Mouse (Mus musculus): ENCODE data around the gene Cpa1. TPM values are rescaled to one million over a fixed set of nuclear protein-coding genes. Genes with fewer than 3 reads are reported as not detected.

Cpa1 gene
- polyA plus RNA-seq, 1 experiment, result not detected

- no peak overlapping the region for H3K27ac ChIP-seq (ENCODE audit: insufficient read depth, low read depth, low read length)
- no peak overlapping the region for H3K4me3 ChIP-seq (ENCODE audit: insufficient read depth, low read depth, low read length)
- WGBS, result 69% methylated on average over 4 of the region's 4 CpGs
- H3K4me1 ChIP-seq (ENCODE audit: control insufficient read depth, insufficient read depth, low read length), result no peaks in the 10 kb centered on the region
- TF ChIP-seq POLR2A (IDR thresholded peaks at IDR 0.05; ENCODE audit: insufficient read depth, low read depth, low read length), result no peak
- no peak for TF ChIP-seq CTCF (IDR thresholded peaks at IDR 0.05; ENCODE audit: insufficient read depth, low read depth, low read length)
Measured at GRCm38 (mm10) chr6:30636186-30636842, 2.7 kb upstream of the Cpa1 start.

- 89% methylated on average over 12 of the region's 12 CpGs for WGBS
- no peaks in the 10 kb centered on the region for H3K4me1 ChIP-seq (ENCODE audit: control insufficient read depth, insufficient read depth, low read length)
- no peak overlapping the region for H3K27ac ChIP-seq (ENCODE audit: insufficient read depth, low read depth, low read length)
- no peak overlapping the region for H3K4me3 ChIP-seq (ENCODE audit: insufficient read depth, low read depth, low read length)
- TF ChIP-seq POLR2A (IDR thresholded peaks at IDR 0.05; ENCODE audit: insufficient read depth, low read depth, low read length) (no peak), CTCF (IDR thresholded peaks at IDR 0.05; ENCODE audit: insufficient read depth, low read depth, low read length) (no peak)
Measured at GRCm38 (mm10) chr6:30643694-30644460, 4.9 kb downstream of the Cpa1 start.

- WGBS, result 79% methylated on average over 3 of the region's 3 CpGs
- Histone ChIP-seq H3K4me1 (ENCODE audit: control insufficient read depth, insufficient read depth, low read length) (no peaks in the 10 kb centered on the region), H3K4me3 (ENCODE audit: insufficient read depth, low read depth, low read length) (no peak overlapping the region), H3K27ac (ENCODE audit: insufficient read depth, low read depth, low read length) (no peak overlapping the region)
- TF ChIP-seq POLR2A (IDR thresholded peaks at IDR 0.05; ENCODE audit: insufficient read depth, low read depth, low read length), result no peak
- TF ChIP-seq CTCF (IDR thresholded peaks at IDR 0.05; ENCODE audit: insufficient read depth, low read depth, low read length), result no peak
Measured at GRCm38 (mm10) chr6:30644462-30644861, 5.4 kb downstream of the Cpa1 start.

GRCm38 (mm10) chr6:30645379-30645778, 6.4 kb downstream of the Cpa1 start:
- Histone ChIP-seq H3K27ac (ENCODE audit: insufficient read depth, low read depth, low read length) (no peak overlapping the region), H3K4me1 (ENCODE audit: control insufficient read depth, insufficient read depth, low read length) (no peaks in the 10 kb centered on the region; the same call in 1 of the 2 replicates), H3K4me3 (ENCODE audit: insufficient read depth, low read depth, low read length) (no peak overlapping the region)
- WGBS, result 85% methylated on average over 6 of the region's 6 CpGs
- no peak for TF ChIP-seq CTCF (IDR thresholded peaks at IDR 0.05; ENCODE audit: insufficient read depth, low read depth, low read length)
- TF ChIP-seq POLR2A (IDR thresholded peaks at IDR 0.05; ENCODE audit: insufficient read depth, low read depth, low read length), result no peak

- 57% methylated on average over 11 of the region's 11 CpGs for WGBS
- H3K27ac ChIP-seq (ENCODE audit: insufficient read depth, low read depth, low read length), result no peak overlapping the region
- H3K4me1 ChIP-seq (ENCODE audit: control insufficient read depth, insufficient read depth, low read length), result peaks cover 2% of the 10 kb centered on the region
- TF ChIP-seq POLR2A (IDR thresholded peaks at IDR 0.05; ENCODE audit: insufficient read depth, low read depth, low read length) (no peak), CTCF (IDR thresholded peaks at IDR 0.05; ENCODE audit: insufficient read depth, low read depth, low read length) (no peak)
- no peak overlapping the region for H3K4me3 ChIP-seq (ENCODE audit: insufficient read depth, low read depth, low read length)
Measured at GRCm38 (mm10) chr6:30649651-30650296, 10.8 kb downstream of the Cpa1 start.

- no peak for TF ChIP-seq CTCF (IDR thresholded peaks at IDR 0.05; ENCODE audit: insufficient read depth, low read depth, low read length)
- no peak for TF ChIP-seq POLR2A (IDR thresholded peaks at IDR 0.05; ENCODE audit: insufficient read depth, low read depth, low read length)
- Histone ChIP-seq H3K4me1 (ENCODE audit: control insufficient read depth, insufficient read depth, low read length) (peaks cover 9% of the 10 kb centered on the region), H3K27ac (ENCODE audit: insufficient read depth, low read depth, low read length) (no peak overlapping the region), H3K4me3 (ENCODE audit: insufficient read depth, low read depth, low read length) (no peak overlapping the region)
- 84% methylated on average over 9 of the region's 9 CpGs for WGBS
Measured at GRCm38 (mm10) chr6:30652425-30653188, 13.6 kb downstream of the Cpa1 start.

GRCm38 (mm10) chr6:30653518-30653917, 14.5 kb downstream of the Cpa1 start:
- H3K4me1 ChIP-seq (ENCODE audit: control insufficient read depth, insufficient read depth, low read length), result peaks cover 9% of the 10 kb centered on the region
- WGBS, result 78% methylated on average over 6 of the region's 6 CpGs
- no peak overlapping the region for H3K4me3 ChIP-seq (ENCODE audit: insufficient read depth, low read depth, low read length)
- H3K27ac ChIP-seq (ENCODE audit: insufficient read depth, low read depth, low read length), result no peak overlapping the region
- TF ChIP-seq POLR2A (IDR thresholded peaks at IDR 0.05; ENCODE audit: insufficient read depth, low read depth, low read length) (no peak), CTCF (IDR thresholded peaks at IDR 0.05; ENCODE audit: insufficient read depth, low read depth, low read length) (no peak)

- TF ChIP-seq CTCF (IDR thresholded peaks at IDR 0.05; ENCODE audit: insufficient read depth, low read depth, low read length) (no peak), POLR2A (IDR thresholded peaks at IDR 0.05; ENCODE audit: insufficient read depth, low read depth, low read length) (no peak)
- WGBS, result 21% methylated on average over 6 of the region's 6 CpGs
- Histone ChIP-seq H3K4me3 (ENCODE audit: insufficient read depth, low read depth, low read length) (no peak overlapping the region), H3K4me1 (ENCODE audit: control insufficient read depth, insufficient read depth, low read length) (peaks cover 9% of the 10 kb centered on the region), H3K27ac (ENCODE audit: insufficient read depth, low read depth, low read length) (no peak overlapping the region)
Measured at GRCm38 (mm10) chr6:30654402-30654859, 15.4 kb downstream of the Cpa1 start.

Measured in olfactory bulb, adult 2 months (tissue).